Mouse (Mus musculus) ovary, postnatal 10 days (tissue): ENCODE results near the gene Vmn1r200.
"Not testable (repeated sequence)": the region's sequence is repeated elsewhere in the genome, so short reads cannot be mapped to it uniquely, and the experiment has no call there.

Experiments
- DNase-seq: peaks from one replicate; pipeline ENCODE4 v3.0.0; 2022; ENCODE audit warnings: low spot score

The Vmn1r200 gene

GRCm38 (mm10) chr13:22390073-22390472 is at the start of gene Vmn1r200:
Gene Vmn1r200, plus strand, starts transcription at chr13:22390373.
- DNase-seq: no peak

GRCm38 (mm10) chr13:22350064-22350463 is 40.1 kb upstream of the Vmn1r200 start, which contains the start of gene Vmn1r198:
Gene Vmn1r198, plus strand, starts transcription at chr13:22350364.
- no peak for DNase-seq

DNA sequence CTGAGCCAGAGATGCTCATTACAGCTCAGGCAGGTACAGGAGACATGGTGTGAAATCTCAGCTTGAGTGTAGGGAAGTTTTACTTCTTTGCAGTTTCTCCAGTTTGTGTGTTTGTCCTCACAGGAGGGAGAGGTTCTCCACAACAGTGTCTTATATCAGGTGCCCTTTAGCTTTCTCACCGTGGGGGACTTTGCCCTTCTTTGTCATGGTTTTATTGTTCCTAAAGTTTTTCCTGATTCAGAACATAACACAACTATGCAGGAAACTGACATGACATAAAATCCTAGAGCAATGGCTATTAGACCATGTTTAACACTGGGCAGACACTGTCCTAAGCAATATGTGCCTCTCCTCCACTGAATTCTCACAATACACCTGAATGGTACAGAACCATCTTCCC is 39.4 kb upstream of the Vmn1r200 start:
- DNase-seq: no peak

GRCm38 (mm10) chr13:22379518-22379917 is 10.7 kb upstream of the Vmn1r200 start, which contains the start of gene Vmn1r199:
Gene Vmn1r199, plus strand, starts transcription at chr13:22379818.
- DNase-seq: no peak

GRCm38 (mm10) chr13:22381128-22381527 is 9.0 kb upstream of the Vmn1r200 start:
- DNase-seq: not testable (repeated sequence)

DNA sequence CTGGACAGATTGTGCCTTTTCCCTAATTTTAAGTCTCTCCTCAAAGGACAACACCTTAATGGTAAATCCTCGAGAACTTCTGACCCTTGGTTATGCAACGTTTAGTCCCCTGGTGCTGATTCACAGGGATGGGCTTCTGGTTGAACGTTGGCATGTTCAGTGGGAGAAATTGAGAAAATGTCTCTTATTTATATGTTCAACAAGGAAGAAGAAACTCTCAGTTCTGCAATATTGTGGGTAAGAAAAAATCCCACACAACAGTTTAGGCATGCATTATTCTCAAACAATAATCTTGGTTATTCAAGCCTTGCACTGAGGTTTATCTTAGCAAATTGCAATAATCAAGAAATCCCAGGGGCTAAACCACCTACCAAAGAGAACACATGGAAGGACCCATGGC is 6.8 kb upstream of the Vmn1r200 start:
- DNase-seq: no peak

DNA sequence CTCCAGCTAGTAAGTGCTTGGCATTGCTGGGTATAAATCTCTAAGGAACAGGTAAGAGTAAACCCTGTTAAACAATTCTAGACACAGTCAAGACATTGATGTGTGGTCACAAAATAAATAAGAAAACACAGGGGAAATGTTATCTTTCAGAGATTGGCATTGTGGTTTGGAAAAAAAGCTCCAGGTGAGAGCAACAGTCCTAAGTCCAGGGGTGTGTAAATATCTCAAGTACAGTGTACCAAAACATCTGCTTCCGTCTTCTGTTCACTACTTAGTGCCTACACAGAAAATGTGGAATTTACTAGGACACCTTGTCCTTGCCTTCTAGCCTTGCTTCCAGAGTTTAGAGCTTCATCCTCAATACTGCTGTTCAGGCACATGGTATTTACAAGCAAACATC is 3.1 kb upstream of the Vmn1r200 start:
- DNase-seq: no peak

DNA sequence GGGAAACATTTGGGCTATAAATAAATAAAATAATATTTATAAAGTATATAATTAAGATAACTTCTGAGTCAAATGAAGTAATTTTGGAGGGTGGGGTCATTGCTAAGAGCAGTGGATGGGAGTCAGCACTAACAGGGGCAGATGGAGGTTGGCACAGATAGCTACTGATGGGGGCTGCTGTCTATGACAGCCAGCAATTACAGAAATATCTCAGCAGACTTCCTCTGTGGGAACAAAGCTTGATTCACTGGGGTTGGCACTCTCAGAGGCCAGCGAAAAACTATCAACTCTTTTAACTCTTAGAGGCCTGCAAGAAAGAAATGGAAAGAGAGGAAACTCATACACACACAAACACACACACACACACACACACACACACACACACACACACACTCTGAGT is 12.8 kb downstream of the Vmn1r200 start:
- DNase-seq: no peak
